Mouse (Mus musculus) heart, adult 18-20 months (tissue): ENCODE measurements around the gene Lcorl. TPM values are rescaled to one million over a fixed set of nuclear protein-coding genes. Genes with fewer than 3 reads are reported as not detected.

Experiments
- DNase-seq, 2 experiments: peaks; one replicate each; pipeline ENCODE4 v3.0.0; 2021 to 2022; ENCODE audit warnings: mixed read lengths in 1 of 2
- long read RNA-seq, 2 experiments: library from polyadenylated mRNA; stranded (forward); transcript quantifications; one replicate each; pipeline ENCODE4 v2.0.0; 2021
- total RNA-seq, 2 experiments: library from RNA; stranded (reverse); gene quantifications; 2 replicates each; pipeline ENCODE4 v1.2.3; 2021

The Lcorl gene
- 1 to 10 TPM; 6.8 to 7.3 TPM for total RNA-seq
- long read RNA-seq, experiment 1, full-length matches to known transcripts = 2 of 3 reads
- long read RNA-seq, experiment 1, partial matches to known transcripts = 0 of 3 reads
- long read RNA-seq, experiment 1, other reads (novel, unspliced or antisense) = 1 of 3 reads
- long read RNA-seq, experiment 2, full-length matches to known transcripts = 1 of 1 reads
- long read RNA-seq, experiment 2, partial matches to known transcripts = 0 of 1 reads
- long read RNA-seq, experiment 2, other reads (novel, unspliced or antisense) = 0 of 1 reads

- DNase-seq = peak; percentile 96 to 97
Measured at GRCm38 (mm10) chr5:45857254-45858011, at the start of gene Lcorl. Gene Lcorl (minus strand): TSS chr5:45857615.

GRCm38 (mm10) chr5:45904683-45905082 is 47.3 kb upstream of the Lcorl start:
- DNase-seq = no peak

GRCm38 (mm10) chr5:45903246-45903645 is 45.8 kb upstream of the Lcorl start:
- no peak for DNase-seq

GRCm38 (mm10) chr5:45895362-45895761 is 37.9 kb upstream of the Lcorl start:
- no peak for DNase-seq

- no peak for DNase-seq
Measured at GRCm38 (mm10) chr5:45893696-45894095, 36.3 kb upstream of the Lcorl start.

- no peak for DNase-seq
Measured at GRCm38 (mm10) chr5:45876328-45876727, 18.9 kb upstream of the Lcorl start.

- DNase-seq = no peak
Measured at GRCm38 (mm10) chr5:45875472-45875871, 18.1 kb upstream of the Lcorl start.

GRCm38 (mm10) chr5:45874284-45875030 is 17.0 kb upstream of the Lcorl start:
- no peak for DNase-seq

GRCm38 (mm10) chr5:45858368-45858767 is 953 bp upstream of the Lcorl start:
- DNase-seq = no peak

GRCm38 (mm10) chr5:45856876-45857253 is 550 bp downstream of the Lcorl start:
- no peak for DNase-seq

- peak; percentile 61 to 69 for DNase-seq
Measured at GRCm38 (mm10) chr5:45856303-45856821, 1.1 kb downstream of the Lcorl start.

- DNase-seq = peak; percentile 54 to 66
Measured at GRCm38 (mm10) chr5:45855526-45856302, 1.7 kb downstream of the Lcorl start.

- DNase-seq = no peak
Measured at GRCm38 (mm10) chr5:45844723-45845122, 12.7 kb downstream of the Lcorl start.

- no peak for DNase-seq
Measured at GRCm38 (mm10) chr5:45835131-45835530, 22.3 kb downstream of the Lcorl start.

GRCm38 (mm10) chr5:45811527-45811926 is 45.9 kb downstream of the Lcorl start:
- no peak for DNase-seq

- DNase-seq = no peak
Measured at GRCm38 (mm10) chr5:45791864-45792263, 65.6 kb downstream of the Lcorl start.

- DNase-seq = no peak
Measured at GRCm38 (mm10) chr5:45790221-45790620, 67.2 kb downstream of the Lcorl start.

GRCm38 (mm10) chr5:45757502-45758121 is 99.8 kb downstream of the Lcorl start:
- peak in 1 of 2 experiments; percentile 17 for DNase-seq

- DNase-seq = no peak
Measured at GRCm38 (mm10) chr5:45737911-45738310, 119.5 kb downstream of the Lcorl start.

- no peak for DNase-seq
Measured at GRCm38 (mm10) chr5:45733751-45734150, 123.7 kb downstream of the Lcorl start.

- DNase-seq = no peak
Measured at GRCm38 (mm10) chr5:45718848-45719488, 138.4 kb downstream of the Lcorl start.
